Mouse (Mus musculus) spleen, postnatal 14 days (tissue): ENCODE data around the gene Telo2.

Experiments
- DNase-seq, 2 experiments: peaks; one replicate each; pipeline ENCODE4 v3.0.0; 2021 to 2022; ENCODE audit warnings: low spot score in 2 of 2

The Telo2 gene

GRCm38 (mm10) chr17:25101338-25101737, 14.4 kb downstream of the Telo2 start:
- no peak for DNase-seq

GRCm38 (mm10) chr17:25100052-25100451, 15.7 kb downstream of the Telo2 start:
- no peak for DNase-seq

GRCm38 (mm10) chr17:25096221-25096620, 19.5 kb downstream of the Telo2 start:
- no peak for DNase-seq

- DNase-seq: no peak
Observed at GRCm38 (mm10) chr17:25090450-25090849, 25.3 kb downstream of the Telo2 start.

- DNase-seq: no peak
Observed at GRCm38 (mm10) chr17:25089158-25089557, 26.6 kb downstream of the Telo2 start.

- no peak for DNase-seq
Observed at GRCm38 (mm10) chr17:25086724-25087123, 29.0 kb downstream of the Telo2 start.

GRCm38 (mm10) chr17:25084835-25085385, 30.9 kb downstream of the Telo2 start:
- DNase-seq: no peak

GRCm38 (mm10) chr17:25083444-25083931, 32.3 kb downstream of the Telo2 start, which contains the start of gene Tmem204:
Tmem204 (minus strand) TSS chr17:25083591.
- no peak for DNase-seq

GRCm38 (mm10) chr17:25082887-25083286, 32.9 kb downstream of the Telo2 start:
- DNase-seq: no peak

GRCm38 (mm10) chr17:25082081-25082847, 33.5 kb downstream of the Telo2 start:
- no peak for DNase-seq

GRCm38 (mm10) chr17:25080960-25081381, 34.8 kb downstream of the Telo2 start:
- no peak for DNase-seq

- DNase-seq: no peak
Observed at GRCm38 (mm10) chr17:25080210-25080609, 35.6 kb downstream of the Telo2 start.

- no peak for DNase-seq
Observed at GRCm38 (mm10) chr17:25077771-25078372, 37.9 kb downstream of the Telo2 start.

- DNase-seq: no peak
Observed at GRCm38 (mm10) chr17:25076906-25077305, 38.9 kb downstream of the Telo2 start.

- DNase-seq: no peak
Observed at GRCm38 (mm10) chr17:25068690-25069089, 47.1 kb downstream of the Telo2 start.

- no peak for DNase-seq
Observed at GRCm38 (mm10) chr17:25067442-25067851, 48.3 kb downstream of the Telo2 start.

- no peak for DNase-seq
Observed at GRCm38 (mm10) chr17:25066595-25066994, 49.2 kb downstream of the Telo2 start.

GRCm38 (mm10) chr17:25065189-25065588, 50.6 kb downstream of the Telo2 start:
- DNase-seq: no peak

GRCm38 (mm10) chr17:25064351-25064750, 51.4 kb downstream of the Telo2 start:
- DNase-seq: no peak

GRCm38 (mm10) chr17:25063872-25064271, 51.9 kb downstream of the Telo2 start:
- DNase-seq: no peak

- DNase-seq: no peak
Observed at GRCm38 (mm10) chr17:25063261-25063660, 52.5 kb downstream of the Telo2 start.

GRCm38 (mm10) chr17:25057041-25057440, 58.7 kb downstream of the Telo2 start:
- no peak for DNase-seq

- no peak for DNase-seq
Observed at GRCm38 (mm10) chr17:25053274-25053673, 62.5 kb downstream of the Telo2 start.
